Mouse (Mus musculus) spleen, adult 2 months (tissue): ENCODE results near the gene Jmjd6. TPM values are rescaled to one million over a fixed set of nuclear protein-coding genes. Genes with fewer than 3 reads are reported as not detected.

ENCODE experiments used
- DNase-seq, 2 experiments: peaks; one replicate each; pipeline versions ENCODE4 v3.0.0 to v3.0.0-alpha.2; 2012 to 2021; ENCODE audit warnings: low spot score in 2 of 2, low read depth in 1 of 2
- H3K27ac ChIP-seq: fragments of 200-500 bp; 2 replicates; pipeline ENCODE4 v1.5.1; 2012; ENCODE audit warnings: low read length, inconsistent platforms; ENCODE audit not compliant: insufficient read depth
- H3K27me3 ChIP-seq: fragments of 200-500 bp; 2 replicates; pipeline ENCODE4 v1.6.1; 2012; ENCODE audit warnings: mild to moderate bottlenecking, moderate library complexity, low read length, inconsistent platforms; ENCODE audit not compliant: control insufficient read depth, insufficient read depth
- H3K36me3 ChIP-seq: fragments of 200-500 bp; 2 replicates; pipeline ENCODE4 v1.6.1; 2012; ENCODE audit warnings: mild to moderate bottlenecking, low read length, inconsistent platforms; ENCODE audit not compliant: control insufficient read depth, insufficient read depth
- H3K4me1 ChIP-seq: fragments of 200-500 bp; 2 replicates; pipeline ENCODE4 v1.6.1; 2011; ENCODE audit warnings: inconsistent platforms; ENCODE audit not compliant: control insufficient read depth, insufficient read depth, insufficient read length
- H3K4me3 ChIP-seq: fragments of 200-500 bp; 2 replicates; pipeline ENCODE4 v1.5.1; 2011; ENCODE audit warnings: mild to moderate bottlenecking, inconsistent platforms; ENCODE audit not compliant: insufficient read depth, insufficient read length; ENCODE audit errors: extremely low read depth
- CTCF ChIP-seq: fragments of 200-500 bp; IDR thresholded peaks from 2 replicates; pipeline ENCODE4 v1.5.1; 2011; ENCODE audit warnings: mild to moderate bottlenecking, inconsistent platforms; ENCODE audit not compliant: insufficient read depth, insufficient read length, insufficient replicate concordance; ENCODE audit errors: extremely low read depth
- POLR2A ChIP-seq: fragments of 200-500 bp; IDR thresholded peaks from 2 replicates; pipeline ENCODE4 v1.6.1; 2011; ENCODE audit warnings: low read depth, low read length, inconsistent platforms
- WGBS: fragments of 180-500 bp; shearing (Covaris S2); methylation state at CpG from one replicate; pipeline ENCODE4 v1.1.7; 2018; 5-methylcytosine and 5-hydroxymethylcytosine counted together
- polyA plus RNA-seq: library from polyadenylated mRNA; depleted of rRNA; stranded (reverse); fragments of >200 nt; gene quantifications from 2 replicates; pipeline ENCODE4 v1.2.3, GENCODE M21; 2012

Jmjd6 gene
- polyA plus RNA-seq, 1 experiment, result 21.7 TPM

DNA sequence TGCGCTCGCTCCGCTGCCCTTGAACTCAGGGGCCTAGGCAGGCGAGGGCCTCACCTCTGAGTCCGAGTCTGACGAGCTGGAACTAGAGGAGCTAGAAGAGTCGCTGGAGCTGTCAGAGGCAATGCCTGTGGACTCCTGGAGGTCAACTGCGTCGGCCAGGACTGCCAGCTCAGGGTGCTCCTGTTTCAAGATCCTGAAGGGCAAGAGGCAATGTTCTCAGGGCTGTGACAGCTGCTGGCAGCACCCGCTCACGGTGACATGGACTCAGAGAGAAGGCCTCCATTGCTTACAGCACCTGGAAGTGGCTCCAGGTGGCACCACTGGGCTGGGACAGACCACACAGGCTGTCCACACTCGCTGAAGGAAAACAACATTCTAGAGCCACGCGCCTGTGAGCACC lies 4.3 kb downstream of the Jmjd6 start:
- Histone ChIP-seq H3K4me1 (peaks cover 6% of the 10 kb centered on the region), H3K4me3 (no peak overlapping the region), H3K36me3 (peaks cover 55% of the 10 kb centered on the region), H3K27me3 (no peaks in the 10 kb centered on the region), H3K27ac (no peak overlapping the region)
- TF ChIP-seq POLR2A (no peak), CTCF (no peak)
- no peak for DNase-seq
- WGBS, result 94% methylated on average over 14 of the region's 14 CpGs

DNA sequence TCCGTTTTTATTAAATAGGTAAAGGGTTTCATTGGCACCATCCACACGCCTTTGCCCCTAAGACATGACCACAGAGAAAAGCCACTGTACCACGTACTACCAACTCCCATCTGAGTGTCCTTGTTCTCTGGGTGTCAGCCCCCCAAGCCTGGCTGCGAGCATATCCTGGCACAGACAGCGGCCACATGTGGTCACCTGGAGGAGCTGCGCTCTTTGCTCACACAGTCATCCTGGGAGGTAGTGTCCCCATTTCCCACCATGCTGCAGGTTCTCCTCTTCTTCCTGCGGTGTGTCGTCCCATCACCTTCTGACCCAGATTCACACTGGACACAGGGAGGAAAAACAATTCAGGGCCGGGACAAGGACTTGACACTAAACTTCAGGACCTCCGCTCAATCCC lies 5.8 kb downstream of the Jmjd6 start:
- WGBS, result 93% methylated on average over 10 of the region's 10 CpGs
- peaks cover 55% of the 10 kb centered on the region for H3K36me3 ChIP-seq
- H3K4me1 ChIP-seq, result peaks cover 6% of the 10 kb centered on the region
- TF ChIP-seq CTCF (no peak), POLR2A (no peak)
- H3K27me3 ChIP-seq, result no peaks in the 10 kb centered on the region
- DNase-seq, result no peak
- H3K27ac ChIP-seq, result no peak overlapping the region
- H3K4me3 ChIP-seq, result no peak overlapping the region

DNA sequence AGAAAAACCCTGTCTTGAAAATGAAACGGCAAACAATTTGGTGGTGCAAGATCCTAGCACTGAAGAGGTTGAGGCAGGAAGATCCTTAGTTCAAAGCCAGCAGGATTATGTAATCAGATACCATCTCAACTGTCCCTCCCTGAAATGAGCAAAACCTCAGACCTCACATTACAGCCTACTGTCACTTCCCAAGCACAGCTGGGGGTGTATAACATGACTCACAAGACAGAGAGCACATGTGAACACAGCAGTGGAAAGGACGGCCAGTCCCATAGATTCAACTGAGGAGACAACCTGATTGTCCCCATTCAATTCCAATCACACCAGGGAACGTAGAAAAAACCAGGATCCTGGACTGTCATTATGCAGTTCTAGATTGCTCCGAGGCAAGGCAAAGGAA lies 7.0 kb downstream of the Jmjd6 start:
- Histone ChIP-seq H3K4me1 (peaks cover 4% of the 10 kb centered on the region), H3K4me3 (no peak overlapping the region), H3K27ac (no peak overlapping the region), H3K27me3 (no peaks in the 10 kb centered on the region), H3K36me3 (peaks cover 55% of the 10 kb centered on the region)
- DNase-seq, result no peak
- TF ChIP-seq CTCF (no peak), POLR2A (no peak)
- 84% methylated on average over 4 of the region's 4 CpGs for WGBS

DNA sequence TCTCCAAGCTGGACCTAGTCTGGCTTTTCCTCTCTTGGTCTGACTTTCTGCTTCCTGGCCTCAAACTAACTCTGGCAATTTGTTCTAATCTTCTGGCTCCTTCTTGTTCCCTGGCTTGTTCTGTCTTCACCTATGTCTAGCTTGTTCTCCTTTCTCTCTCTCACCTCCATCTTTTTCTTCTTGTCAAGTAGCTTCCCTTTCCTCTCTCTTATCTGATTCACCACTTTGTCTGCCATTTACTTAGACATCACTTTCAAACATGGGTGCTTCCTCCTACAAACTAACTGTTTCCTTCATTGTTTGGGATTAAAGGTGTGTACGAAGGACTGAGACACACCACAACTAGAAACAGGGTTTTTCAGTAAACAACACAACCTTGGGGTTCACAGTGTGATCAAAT lies 8.3 kb downstream of the Jmjd6 start:
- TF ChIP-seq CTCF (no peak), POLR2A (no peak)
- Histone ChIP-seq H3K36me3 (peaks cover 43% of the 10 kb centered on the region), H3K4me3 (no peak overlapping the region), H3K27me3 (no peaks in the 10 kb centered on the region), H3K4me1 (no peaks in the 10 kb centered on the region), H3K27ac (no peak overlapping the region)
- no peak for DNase-seq
- 92% methylated on average over 1 of the region's 1 CpGs for WGBS

DNA sequence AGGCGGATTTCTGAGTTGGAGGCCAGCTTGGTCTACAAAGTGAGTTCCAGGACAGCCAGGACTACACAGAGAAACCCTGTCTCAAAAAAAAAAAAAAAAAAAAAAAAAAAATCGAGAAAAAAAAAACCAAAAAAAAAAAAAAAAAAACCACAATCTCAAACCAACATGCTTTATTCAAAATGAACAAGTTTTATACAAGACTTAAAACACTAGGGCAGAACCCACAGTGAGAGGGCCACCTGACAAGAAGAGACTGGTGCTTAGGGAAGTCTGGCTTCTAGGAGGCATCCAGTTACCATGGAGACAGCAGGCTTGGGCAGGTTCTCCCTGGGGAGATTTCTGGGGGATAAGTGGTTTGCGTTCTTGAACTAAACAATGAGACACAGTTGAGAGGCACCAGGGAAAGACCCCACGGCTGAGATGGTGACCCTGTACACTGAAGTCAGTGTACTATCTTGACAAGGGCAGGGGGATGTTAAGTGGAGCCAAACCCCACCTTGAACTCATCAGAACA lies 11.0 kb downstream of the Jmjd6 start:
- Histone ChIP-seq H3K36me3 (peaks cover 19% of the 10 kb centered on the region), H3K4me1 (peaks cover 6% of the 10 kb centered on the region; the same call in 1 of the 2 replicates), H3K27ac (no peak overlapping the region), H3K4me3 (no peak overlapping the region), H3K27me3 (peaks cover 4% of the 10 kb centered on the region)
- TF ChIP-seq POLR2A (no peak), CTCF (no peak)
- no peak for DNase-seq
- WGBS, result 34% methylated on average over 4 of the region's 4 CpGs

DNA sequence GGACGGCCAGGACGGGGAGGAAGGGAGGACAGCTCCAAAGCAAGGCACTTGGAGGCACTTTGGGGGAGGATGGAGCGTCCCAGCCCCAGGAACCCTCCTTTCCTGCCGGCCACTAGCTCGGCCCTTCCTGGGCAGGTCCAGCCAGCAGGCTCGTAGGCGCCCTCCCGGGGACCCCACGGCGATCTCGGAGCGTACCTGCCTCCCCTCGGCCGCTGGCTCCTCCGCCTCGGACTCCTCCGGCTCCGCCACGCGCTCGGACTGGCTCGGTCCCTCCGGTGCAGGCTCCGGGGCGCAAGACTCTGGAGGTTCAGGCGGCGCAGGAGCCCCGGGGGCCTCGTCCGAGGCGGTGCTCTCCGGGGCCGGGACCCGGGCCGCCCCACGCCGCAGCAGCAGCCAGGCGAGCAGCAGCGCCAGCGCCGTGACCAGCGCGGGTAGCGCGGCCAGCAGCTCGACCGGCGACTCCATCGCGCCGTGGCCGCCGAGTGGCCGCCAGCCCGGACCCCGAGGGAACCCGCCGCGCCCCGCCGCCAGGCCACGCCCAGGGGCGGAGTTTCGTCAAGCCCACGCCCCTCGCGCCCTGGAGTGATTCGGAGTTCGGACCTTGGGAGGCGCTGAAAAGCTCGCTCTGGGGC lies 15.6 kb downstream of the Jmjd6 start, which contains the start of gene Mxra7:
Gene Mxra7, minus strand, starts transcription at position 513 of the 632 bp plus-strand sequence.
- H3K27ac ChIP-seq, result peak within 1 kb of the TSS; percentile 33; the same call in 1 of the 2 replicates
- H3K4me1 ChIP-seq, result peaks cover 6% of the 10 kb centered on the region; the same call in 1 of the 2 replicates
- H3K36me3 ChIP-seq, result no peaks in the 10 kb centered on the region
- peak within 1 kb of the TSS; percentile 51; the same call in 1 of the 2 replicates for H3K4me3 ChIP-seq
- TF ChIP-seq CTCF, result no peak
- no peak for TF ChIP-seq POLR2A
- DNase-seq, result peak in 1 of 2 experiments; percentile 44
- peaks cover 4% of the 10 kb centered on the region for H3K27me3 ChIP-seq
- 9% methylated on average over 68 of the region's 71 CpGs for WGBS
